Mouse (Mus musculus): ENCODE data around the gene Hmga1.

DNA sequence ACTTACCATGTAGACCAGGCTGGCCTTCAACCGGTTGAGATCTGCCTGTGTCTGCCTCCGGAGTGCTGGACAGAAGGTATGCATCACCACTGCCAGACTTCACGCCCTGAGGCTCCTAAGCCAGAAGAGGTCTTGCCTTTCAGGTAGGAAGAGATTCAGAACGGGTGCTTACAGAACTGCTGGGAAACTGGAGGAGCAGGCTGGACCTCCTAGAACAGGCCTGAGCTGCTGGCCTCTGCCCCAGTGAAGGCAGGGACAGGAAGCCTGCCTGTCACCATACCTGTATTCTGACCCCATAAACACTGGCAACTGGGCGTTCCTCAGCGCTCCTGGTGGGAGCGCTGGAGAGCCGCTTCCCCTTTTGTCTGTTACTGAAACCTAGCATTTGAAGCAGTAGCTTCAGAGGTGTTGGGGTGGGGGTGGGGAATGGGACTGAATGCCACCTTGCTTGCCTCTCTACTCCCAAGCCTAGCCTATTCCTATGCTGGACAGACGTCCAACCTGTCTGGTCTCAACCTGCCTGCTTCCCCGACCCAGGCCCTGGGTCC lies 4.8 kb upstream of the Hmga1 start:
- TF ChIP-seq POLR2A (IDR thresholded peaks at IDR 0.05; ENCODE audit: borderline replicate concordance, low read depth, low read length) (no peak), CTCF (IDR thresholded peaks at IDR 0.05; ENCODE audit: low read depth, low read length) (no peak)
